Mouse (Mus musculus) embryonic fibroblast, embryonic 13.5 days (primary cell): ENCODE data around the gene Nrcam. TPM values are rescaled to one million over a fixed set of nuclear protein-coding genes. Genes with fewer than 3 reads are reported as not detected.

Source experiments
- H3K27ac ChIP-seq: 2 replicates; pipeline ENCODE4 v1.5.1; 2012; ENCODE audit warnings: low read length, control low read depth, inconsistent platforms; ENCODE audit not compliant: insufficient read depth
- H3K4me1 ChIP-seq: 2 replicates; pipeline ENCODE4 v1.6.1; 2011; ENCODE audit warnings: low read length; ENCODE audit not compliant: control insufficient read depth, insufficient read depth
- H3K4me3 ChIP-seq: 2 replicates; pipeline ENCODE4 v1.5.1; 2011; ENCODE audit warnings: mild to moderate bottlenecking, control low read depth, low read length; ENCODE audit not compliant: insufficient read depth
- CTCF ChIP-seq: IDR thresholded peaks from 2 replicates; pipeline ENCODE4 v1.5.1; 2011; ENCODE audit warnings: mild to moderate bottlenecking, control low read depth, low read length, moderate library complexity, borderline replicate concordance; ENCODE audit not compliant: insufficient read depth
- POLR2A ChIP-seq: IDR thresholded peaks from 2 replicates; pipeline ENCODE4 v1.6.1; 2011; ENCODE audit warnings: low read depth, mild to moderate bottlenecking, control low read depth, low read length, moderate library complexity
- polyA plus RNA-seq: library from polyadenylated mRNA; stranded (reverse); fragments of >200 nt; gene quantifications from 2 replicates; pipeline ENCODE4 v1.2.4, GENCODE M21; 2011; ENCODE audit warnings: low read depth; ENCODE audit not compliant: missing spikeins, insufficient read length

Nrcam gene
- polyA plus RNA-seq, 1 experiment = 2.6 TPM

- Histone ChIP-seq H3K27ac (no peak overlapping the region), H3K4me3 (no peak overlapping the region)
- TF ChIP-seq POLR2A (no peak), CTCF (no peak)
Observed at GRCm38 (mm10) chr12:44397782-44398181, 69.1 kb downstream of the Nrcam start.

GRCm38 (mm10) chr12:44402134-44402533 lies 73.4 kb downstream of the Nrcam start:
- Histone ChIP-seq H3K4me3 (no peak overlapping the region), H3K27ac (no peak overlapping the region), H3K4me1 (no peaks in the 10 kb centered on the region)
- TF ChIP-seq POLR2A (no peak), CTCF (no peak)

More at GRCm38 (mm10) chr12:44397782-44398181, 69.1 kb downstream of the Nrcam start:
- H3K4me1 ChIP-seq = no peaks in the 10 kb centered on the region

- Histone ChIP-seq H3K27ac (no peak overlapping the region), H3K4me1 (no peaks in the 10 kb centered on the region), H3K4me3 (no peak overlapping the region)
- no peak for TF ChIP-seq CTCF
- no peak for TF ChIP-seq POLR2A
Observed at GRCm38 (mm10) chr12:44403270-44403669, 74.6 kb downstream of the Nrcam start.

GRCm38 (mm10) chr12:44403731-44404424 lies 75.2 kb downstream of the Nrcam start:
- Histone ChIP-seq H3K27ac (no peak overlapping the region), H3K4me1 (no peaks in the 10 kb centered on the region), H3K4me3 (no peak overlapping the region)
- no peak for TF ChIP-seq POLR2A
- no peak for TF ChIP-seq CTCF

- TF ChIP-seq POLR2A (no peak), CTCF (no peak)
- Histone ChIP-seq H3K4me1 (no peaks in the 10 kb centered on the region), H3K27ac (no peak overlapping the region), H3K4me3 (no peak overlapping the region)
Observed at GRCm38 (mm10) chr12:44409786-44410185, 81.1 kb downstream of the Nrcam start.

GRCm38 (mm10) chr12:44411031-44411430 lies 82.3 kb downstream of the Nrcam start:
- Histone ChIP-seq H3K4me3 (no peak overlapping the region), H3K4me1 (no peaks in the 10 kb centered on the region), H3K27ac (no peak overlapping the region)
- no peak for TF ChIP-seq POLR2A
- TF ChIP-seq CTCF = no peak

GRCm38 (mm10) chr12:44422154-44422866 lies 93.6 kb downstream of the Nrcam start:
- Histone ChIP-seq H3K4me3 (no peak overlapping the region), H3K4me1 (no peaks in the 10 kb centered on the region), H3K27ac (no peak overlapping the region)
- TF ChIP-seq POLR2A (no peak), CTCF (no peak)

- Histone ChIP-seq H3K27ac (no peak overlapping the region), H3K4me1 (no peaks in the 10 kb centered on the region), H3K4me3 (no peak overlapping the region)
- no peak for TF ChIP-seq CTCF
- TF ChIP-seq POLR2A = no peak
Observed at GRCm38 (mm10) chr12:44422867-44423255, 94.2 kb downstream of the Nrcam start.

GRCm38 (mm10) chr12:44424011-44424410 lies 95.3 kb downstream of the Nrcam start:
- H3K27ac ChIP-seq = no peak overlapping the region
- H3K4me3 ChIP-seq = no peak overlapping the region
- TF ChIP-seq POLR2A (no peak), CTCF (no peak)
- no peaks in the 10 kb centered on the region for H3K4me1 ChIP-seq

- no peak overlapping the region for H3K27ac ChIP-seq
- no peak overlapping the region for H3K4me3 ChIP-seq
- TF ChIP-seq CTCF = no peak
- H3K4me1 ChIP-seq = no peaks in the 10 kb centered on the region
Observed at GRCm38 (mm10) chr12:44425040-44425439, 96.4 kb downstream of the Nrcam start.
